Mouse (Mus musculus) right cerebral cortex, postnatal 4 days (tissue): ENCODE data around the gene Ifrd2.

ENCODE experiments used
- DNase-seq: peaks from one replicate; pipeline ENCODE4 v3.0.0-alpha.2; 2022

Ifrd2 gene

GRCm38 (mm10) chr9:107600745-107601144, 13.3 kb downstream of the Ifrd2 start:
- DNase-seq, result no peak

GRCm38 (mm10) chr9:107601275-107601674, 13.8 kb downstream of the Ifrd2 start:
- no peak for DNase-seq

GRCm38 (mm10) chr9:107602068-107602648, 14.7 kb downstream of the Ifrd2 start:
- DNase-seq, result peak; percentile 99

GRCm38 (mm10) chr9:107603251-107603650, 15.8 kb downstream of the Ifrd2 start:
- DNase-seq, result no peak

- no peak for DNase-seq
Measured at GRCm38 (mm10) chr9:107605041-107605661, 17.7 kb downstream of the Ifrd2 start.

- DNase-seq, result no peak
Measured at GRCm38 (mm10) chr9:107606591-107606990, 19.1 kb downstream of the Ifrd2 start.

GRCm38 (mm10) chr9:107607036-107607435, 19.6 kb downstream of the Ifrd2 start:
- DNase-seq, result no peak

- DNase-seq, result no peak
Measured at GRCm38 (mm10) chr9:107607653-107608245, 20.3 kb downstream of the Ifrd2 start.

GRCm38 (mm10) chr9:107608741-107609432, 21.4 kb downstream of the Ifrd2 start, which contains the start of gene Sema3b:
Gene Sema3b (minus strand): TSS chr9:107609229.
- no peak for DNase-seq

GRCm38 (mm10) chr9:107609433-107609830, 22.0 kb downstream of the Ifrd2 start:
- DNase-seq, result no peak

- no peak for DNase-seq
Measured at GRCm38 (mm10) chr9:107611456-107612190, 24.2 kb downstream of the Ifrd2 start.

- peak; percentile 99 for DNase-seq
Measured at GRCm38 (mm10) chr9:107612191-107612944, 24.9 kb downstream of the Ifrd2 start.

GRCm38 (mm10) chr9:107612945-107613569, 25.6 kb downstream of the Ifrd2 start:
- DNase-seq, result no peak

GRCm38 (mm10) chr9:107615035-107615434, 27.6 kb downstream of the Ifrd2 start:
- DNase-seq, result no peak

- DNase-seq, result no peak
Measured at GRCm38 (mm10) chr9:107617461-107617860, 30.0 kb downstream of the Ifrd2 start.

GRCm38 (mm10) chr9:107618098-107618497, 30.7 kb downstream of the Ifrd2 start:
- no peak for DNase-seq

- no peak for DNase-seq
Measured at GRCm38 (mm10) chr9:107618778-107619545, 31.5 kb downstream of the Ifrd2 start.

- no peak for DNase-seq
Measured at GRCm38 (mm10) chr9:107619546-107619879, 32.1 kb downstream of the Ifrd2 start.

- no peak for DNase-seq
Measured at GRCm38 (mm10) chr9:107620954-107621353, 33.5 kb downstream of the Ifrd2 start.

- DNase-seq, result no peak
Measured at GRCm38 (mm10) chr9:107624539-107624938, 37.1 kb downstream of the Ifrd2 start.

GRCm38 (mm10) chr9:107624951-107625350, 37.5 kb downstream of the Ifrd2 start:
- DNase-seq, result no peak
